In genomic region chr12:112693185-112694126, GRCm38 (mm10) we compare ENCODE assay signal across 8 mouse cellular contexts. TPM values are rescaled to one million over a fixed set of nuclear protein-coding genes. Genes with fewer than 3 reads are reported as not detected.
A peak's percentile ranks its signal among the peaks of the same experiment; 100 is the strongest.
DNase-seq lines count a peak whose midpoint lies in the region.

No protein-coding gene starts in this region.

- peak overlapping the region; percentile 97 for H3K4me3 ChIP-seq in megakaryocyte, embryonic 14.5 days (replicated peaks)

- H3K36me3 ChIP-seq in megakaryocyte, embryonic 14.5 days (replicated peaks; ENCODE audit: low read length) = peaks cover 4% of the 10 kb centered on the region

- no peaks in the 10 kb centered on the region for H3K9me3 ChIP-seq in megakaryocyte, embryonic 14.5 days

- H3K27me3 ChIP-seq in megakaryocyte, embryonic 14.5 days (replicated peaks) = peaks cover 25% of the 10 kb centered on the region

- peak; percentile 97 to 98 for DNase-seq in adrenal gland, adult (ENCODE audit: inconsistent age in 2 of 2, low spot score in 1 of 2)
- peak; percentile 97 for DNase-seq in embryo, embryonic 10 days (ENCODE audit: low spot score)
- DNase-seq in gastrocnemius, postnatal 10 days = peak; percentile 97
- peak; percentile 94 for DNase-seq in induced T-regulatory cell, adult 2 months (ENCODE audit: low read depth)
- peak; percentile 84 to 95 for DNase-seq in left cerebral cortex, adult 9 months (ENCODE audit: low spot score in 2 of 2)
- peak; percentile 93 to 96 for DNase-seq in right cerebral cortex, adult 2 months (ENCODE audit: low spot score in 2 of 2)
- DNase-seq in urinary bladder, postnatal 10 days (ENCODE audit: low spot score) = peak; percentile 82

- H3K4me1 ChIP-seq in megakaryocyte, embryonic 14.5 days = peaks cover 61% of the 10 kb centered on the region

RNA-seq across cellular contexts. Expression of gene Zbtb42, which starts 14.8 kb away (rescaled TPM):
- total RNA-seq in gastrocnemius, postnatal 10 days (2021) = 1 to 10 TPM; 1.8 to 2.1 TPM
- polyA plus RNA-seq in megakaryocyte, embryonic 14.5 days (2012; ENCODE audit: insufficient read depth, low replicate concordance) = 0.52 and 0.72 TPM in 2 replicates

RNA-seq across cellular contexts. Expression of gene Akt1, which starts 18.8 kb away (rescaled TPM):
- 100 to 1,000 TPM; 133 to 142 TPM for total RNA-seq in gastrocnemius, postnatal 10 days (2021)
- 237 and 415 TPM in 2 replicates for polyA plus RNA-seq in megakaryocyte, embryonic 14.5 days (2012; ENCODE audit: insufficient read depth, low replicate concordance)

RNA-seq across cellular contexts. Expression of gene Cep170b, which starts 26.8 kb away (rescaled TPM):
- 10 to 100 TPM; 11.2 to 12.6 TPM for total RNA-seq in gastrocnemius, postnatal 10 days (2021)
- polyA plus RNA-seq in megakaryocyte, embryonic 14.5 days (2012; ENCODE audit: insufficient read depth, low replicate concordance) = 2.2 and 5.6 TPM in 2 replicates

RNA-seq across cellular contexts. Expression of gene Siva1, which starts 49.0 kb away (rescaled TPM):
- 10 to 100 TPM; 27.2 to 28.1 TPM for total RNA-seq in gastrocnemius, postnatal 10 days (2021)
- polyA plus RNA-seq in megakaryocyte, embryonic 14.5 days (2012; ENCODE audit: insufficient read depth, low replicate concordance) = 33.7 and 63.6 TPM in 2 replicates

Comparison
In these comparisons a context has a peak if more than half of its experiments do, and no peak if none do; other contexts are left out.
1. Peak in every context shown above with its lines: DNase-seq and H3K4me3 ChIP-seq.